Mouse (Mus musculus) thymus, adult 18-20 months (tissue): ENCODE data around the gene Cyp24a1.

ENCODE experiments used
- DNase-seq, 2 experiments: peaks; one replicate each; pipeline ENCODE4 v3.0.0; 2022; ENCODE audit warnings: mixed read lengths in 2 of 2

The Cyp24a1 gene

DNA sequence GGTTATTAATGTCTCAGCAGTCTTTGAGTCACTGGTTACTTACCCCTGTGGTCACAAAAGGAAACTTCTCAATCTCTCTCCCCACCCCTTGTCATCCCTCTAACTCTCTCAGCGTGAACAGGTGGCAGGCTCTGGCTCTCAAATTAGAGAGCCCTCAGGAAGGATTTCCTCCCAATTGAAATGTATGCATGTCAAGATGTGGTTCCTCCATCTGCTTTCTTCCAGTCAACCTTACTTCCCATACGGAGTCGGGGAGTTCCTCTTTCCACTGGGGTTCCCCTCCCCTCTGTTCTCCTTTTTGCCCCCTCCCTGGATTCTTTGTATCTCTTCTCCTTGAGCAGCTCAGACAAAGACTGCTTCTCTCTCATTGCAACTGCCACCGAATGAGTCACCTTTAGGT, 60.7 kb downstream of the Cyp24a1 start:
- no peak for DNase-seq
